Mouse (Mus musculus): ENCODE measurements around the gene Ust.

The Ust gene

DNA sequence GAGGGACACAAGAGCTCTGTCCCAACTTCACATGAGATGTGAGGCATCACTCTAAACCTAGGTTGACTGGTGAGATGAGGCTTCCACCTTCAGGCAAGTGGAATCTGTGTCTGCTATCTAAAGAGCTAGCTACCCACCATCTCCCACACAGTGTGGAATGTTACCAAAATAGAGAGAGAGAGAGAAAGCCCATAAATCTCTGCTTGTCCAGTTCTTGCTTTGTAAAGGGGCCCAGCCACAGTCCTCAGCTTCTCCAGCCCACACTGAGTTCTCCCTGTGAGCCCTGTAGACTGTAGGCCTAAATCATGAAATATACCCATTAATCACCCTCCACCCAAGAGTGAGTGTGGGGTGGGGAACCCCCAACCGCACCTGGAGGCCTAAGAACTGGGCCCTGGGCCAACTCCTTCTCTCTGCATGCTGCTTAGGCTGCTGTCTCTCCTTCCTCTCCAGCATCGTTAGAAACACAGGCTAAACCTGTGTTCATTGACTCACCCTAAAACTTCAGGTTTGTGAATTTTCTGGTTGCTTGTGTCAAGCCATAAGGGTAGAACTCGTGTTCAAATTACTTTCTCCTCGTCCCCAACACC lies 336.9 kb downstream of the Ust start:
- no peak for DNase-seq (ENCODE audit: extremely low read depth, low read depth)

DNA sequence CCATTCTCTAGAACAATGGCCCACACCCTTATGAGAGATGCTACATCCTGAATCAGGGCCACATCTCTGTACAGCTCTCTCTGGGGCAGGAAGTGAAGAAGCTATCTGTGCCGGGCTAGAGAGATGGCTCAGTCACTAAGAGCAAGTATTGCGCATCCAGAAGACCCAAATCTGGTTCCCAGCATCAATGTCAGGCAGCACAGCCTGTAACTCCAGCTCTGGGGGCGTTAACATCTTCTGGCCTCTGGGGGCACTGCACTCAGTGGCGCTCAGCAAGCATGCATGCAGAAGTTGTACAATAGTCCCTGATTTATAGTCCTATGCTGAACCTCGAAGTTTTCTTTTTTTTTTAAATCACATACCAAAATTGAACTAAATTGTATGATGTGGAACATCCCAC lies 341.0 kb downstream of the Ust start:
- DNase-seq (ENCODE audit: extremely low read depth, low read depth): no peak

DNA sequence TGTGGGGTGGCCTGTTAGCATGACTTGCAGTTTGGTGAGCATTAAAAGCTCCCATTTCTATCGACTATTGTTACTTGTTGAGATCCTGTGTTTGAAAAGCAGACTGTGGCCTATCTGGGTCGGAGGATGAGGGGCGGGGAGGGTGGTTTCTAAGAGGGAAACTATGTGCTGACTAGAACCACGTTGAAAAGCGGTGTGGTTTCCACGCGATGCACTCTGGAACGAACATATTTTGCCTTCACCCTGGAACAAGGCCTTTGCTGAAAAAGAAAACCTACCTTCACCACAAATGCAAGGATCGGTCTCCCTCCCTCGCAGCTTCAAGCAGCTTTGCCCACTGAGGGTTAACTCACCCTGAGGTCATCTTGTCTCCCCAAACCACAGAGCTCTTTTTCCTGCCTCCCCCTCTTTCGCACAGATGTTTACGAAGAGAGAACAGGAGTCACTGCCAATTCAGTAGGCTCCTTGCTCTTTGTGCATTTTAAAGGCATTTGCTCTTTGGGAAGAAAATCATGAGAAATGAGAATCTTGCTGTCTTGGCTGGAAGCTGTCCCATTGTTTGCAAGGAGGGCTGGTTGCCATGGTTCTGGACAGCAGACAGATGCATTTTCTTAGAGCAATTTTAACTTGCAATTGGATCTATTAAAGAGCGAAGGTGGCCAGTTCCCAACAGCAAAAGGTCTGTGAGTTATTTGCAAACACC lies 342.1 kb downstream of the Ust start:
- no peak for DNase-seq (ENCODE audit: extremely low read depth, low read depth)

DNA sequence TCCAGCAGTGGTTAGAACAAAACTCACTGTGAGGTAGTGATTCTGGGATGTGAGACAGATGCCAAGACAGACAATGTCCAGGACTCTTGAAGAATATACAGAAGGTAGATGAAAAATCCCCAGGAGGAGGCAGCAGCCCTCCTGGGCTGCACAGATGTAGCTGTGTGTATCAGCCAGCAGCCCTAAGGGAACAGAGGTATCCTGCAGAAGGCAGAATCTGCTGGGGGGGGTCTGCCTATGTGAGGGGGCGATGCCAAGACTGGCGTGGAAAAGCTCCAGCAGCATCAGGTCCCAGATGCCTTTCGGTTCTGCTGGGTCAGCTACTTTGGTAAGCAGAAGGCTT lies 342.6 kb downstream of the Ust start:
- no peak for DNase-seq (ENCODE audit: extremely low read depth, low read depth)

DNA sequence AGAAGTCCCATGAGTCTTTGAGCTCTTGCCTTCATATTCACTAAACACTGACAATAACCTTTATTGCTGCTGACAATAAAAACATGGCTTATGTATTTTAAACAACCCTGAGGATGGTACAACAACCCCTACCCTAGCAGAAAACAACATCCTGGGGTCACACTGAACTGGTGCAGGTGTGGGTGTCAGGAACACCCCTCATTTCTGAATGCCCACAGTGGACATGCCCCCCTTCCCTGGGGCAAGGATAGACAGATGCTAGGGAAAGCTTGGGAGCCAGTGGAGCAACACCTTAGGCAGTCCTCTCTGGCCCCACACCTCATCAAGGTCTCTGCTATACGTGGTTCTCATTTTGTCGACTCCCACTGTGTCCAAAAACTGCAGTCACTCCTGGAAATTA lies 343.9 kb downstream of the Ust start:
- no peak for DNase-seq (ENCODE audit: extremely low read depth, low read depth)

DNA sequence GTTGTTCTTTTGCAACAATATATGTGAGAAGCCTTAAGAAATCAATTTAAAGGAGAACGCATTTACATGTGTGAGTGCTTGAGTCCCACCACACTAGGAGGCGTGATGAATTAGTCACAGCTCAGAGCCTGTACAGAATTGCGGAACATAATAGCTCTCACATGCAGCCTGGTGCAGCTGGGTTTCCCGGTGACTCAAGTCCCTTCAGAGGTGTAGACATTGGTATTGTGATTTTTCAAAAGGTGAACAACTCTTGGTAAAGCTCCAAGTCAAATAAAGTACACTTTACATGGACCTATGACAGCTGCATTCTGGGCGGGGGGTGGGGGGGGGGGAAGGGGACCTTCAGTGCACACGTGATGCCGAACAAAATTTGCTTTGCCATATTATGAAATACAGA lies 344.4 kb downstream of the Ust start:
- no peak for DNase-seq (ENCODE audit: extremely low read depth, low read depth)

DNA sequence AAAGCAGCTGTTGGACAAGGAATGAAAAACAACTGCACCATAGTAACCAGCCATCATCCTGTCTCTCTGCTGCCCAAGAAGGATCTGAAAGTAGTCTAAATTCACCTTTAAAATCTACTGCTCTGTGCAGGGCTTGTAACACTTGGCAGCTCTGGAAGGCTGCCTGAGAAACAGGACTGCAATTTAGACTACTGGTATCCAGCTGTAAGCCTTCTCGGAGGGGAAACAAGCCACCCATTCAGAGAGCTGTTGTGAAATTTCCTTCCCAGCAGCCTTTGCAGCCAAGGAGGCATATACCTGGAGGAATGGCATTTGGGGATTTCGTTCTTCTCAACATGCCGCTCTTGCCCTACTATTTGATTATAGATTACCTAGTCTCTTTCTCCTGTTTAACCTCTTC lies 345.6 kb downstream of the Ust start:
- DNase-seq (ENCODE audit: extremely low read depth, low read depth): no peak

DNA sequence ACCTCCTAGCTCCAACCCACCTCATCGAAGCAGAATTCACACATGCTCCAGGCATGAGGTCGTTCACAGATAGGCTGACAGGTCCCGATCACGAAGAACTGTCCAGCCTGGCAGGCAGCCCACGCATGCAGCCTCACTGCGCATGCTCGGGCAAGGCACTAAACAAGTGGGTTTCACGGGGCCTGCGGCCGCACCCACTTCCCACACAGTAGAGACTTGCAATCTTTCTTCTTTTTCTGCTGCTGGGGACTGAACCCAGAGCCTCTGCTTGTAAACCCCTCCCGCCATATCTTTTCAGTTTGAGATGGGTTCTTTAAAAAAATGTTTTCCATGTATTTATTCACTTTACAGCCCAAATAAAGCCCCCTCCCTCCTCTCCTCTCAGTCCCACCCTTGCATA lies 347.1 kb downstream of the Ust start:
- no peak for DNase-seq (ENCODE audit: extremely low read depth, low read depth)

All from MEL-GATA-1-ER (cell line).